Mouse (Mus musculus) retina, adult 2 months (tissue): ENCODE data around the gene Insl3.
"Not testable (repeated sequence)": the region's sequence is repeated elsewhere in the genome, so short reads cannot be mapped to it uniquely, and the experiment has no call there.

Source experiments
- DNase-seq: peaks from one replicate; pipeline ENCODE4 v3.0.0-alpha.2; 2012; ENCODE audit warnings: low read depth, low spot score

Insl3 gene

GRCm38 (mm10) chr8:71676803-71677202, 12.2 kb upstream of the Insl3 start:
- DNase-seq: no peak

- DNase-seq: no peak
Measured at GRCm38 (mm10) chr8:71677555-71677954, 11.5 kb upstream of the Insl3 start.

- no peak for DNase-seq
Measured at GRCm38 (mm10) chr8:71678216-71678615, 10.8 kb upstream of the Insl3 start.

- DNase-seq: no peak
Measured at GRCm38 (mm10) chr8:71679116-71679515, 9.9 kb upstream of the Insl3 start.

- DNase-seq: no peak
Measured at GRCm38 (mm10) chr8:71679550-71680168, 9.4 kb upstream of the Insl3 start.

GRCm38 (mm10) chr8:71680471-71680870, 8.5 kb upstream of the Insl3 start:
- DNase-seq: no peak

- DNase-seq: no peak
Measured at GRCm38 (mm10) chr8:71681369-71681915, 7.6 kb upstream of the Insl3 start.

GRCm38 (mm10) chr8:71682832-71683231, 6.2 kb upstream of the Insl3 start:
- DNase-seq: no peak

- no peak for DNase-seq
Measured at GRCm38 (mm10) chr8:71684701-71685100, 4.3 kb upstream of the Insl3 start.

- no peak for DNase-seq
Measured at GRCm38 (mm10) chr8:71685573-71685972, 3.4 kb upstream of the Insl3 start.

GRCm38 (mm10) chr8:71686143-71686734, 2.8 kb upstream of the Insl3 start:
- no peak for DNase-seq

- no peak for DNase-seq
Measured at GRCm38 (mm10) chr8:71687616-71688015, 1.4 kb upstream of the Insl3 start.

GRCm38 (mm10) chr8:71692509-71692908, 3.5 kb downstream of the Insl3 start:
- DNase-seq: no peak

GRCm38 (mm10) chr8:71693166-71694041, 4.4 kb downstream of the Insl3 start:
- DNase-seq: no peak

GRCm38 (mm10) chr8:71695456-71695855, 6.4 kb downstream of the Insl3 start:
- DNase-seq: not testable (repeated sequence)

- no peak for DNase-seq
Measured at GRCm38 (mm10) chr8:71700493-71701269, 11.7 kb downstream of the Insl3 start.

- no peak for DNase-seq
Measured at GRCm38 (mm10) chr8:71701414-71702086, 12.5 kb downstream of the Insl3 start, which contains the start of gene B3gnt3. TSS of gene B3gnt3 (minus strand) at chr8:71701789.

GRCm38 (mm10) chr8:71702087-71702432, 13.0 kb downstream of the Insl3 start:
- no peak for DNase-seq

GRCm38 (mm10) chr8:71702923-71703322, 13.9 kb downstream of the Insl3 start:
- DNase-seq: no peak

GRCm38 (mm10) chr8:71703400-71703799, 14.4 kb downstream of the Insl3 start:
- DNase-seq: not testable (repeated sequence)

- DNase-seq: no peak
Measured at GRCm38 (mm10) chr8:71707874-71708273, 18.9 kb downstream of the Insl3 start.
